Mouse (Mus musculus): ENCODE measurements at regions not wholly inside any gene's neighbourhood (a gene's known extent, or its start where the extent isn't known, plus 50 kb on each side); places are given as distances from the start of the nearest gene placed in this dataset.
A peak's percentile ranks its signal among the peaks of the same experiment; 100 is the strongest.

DNA sequence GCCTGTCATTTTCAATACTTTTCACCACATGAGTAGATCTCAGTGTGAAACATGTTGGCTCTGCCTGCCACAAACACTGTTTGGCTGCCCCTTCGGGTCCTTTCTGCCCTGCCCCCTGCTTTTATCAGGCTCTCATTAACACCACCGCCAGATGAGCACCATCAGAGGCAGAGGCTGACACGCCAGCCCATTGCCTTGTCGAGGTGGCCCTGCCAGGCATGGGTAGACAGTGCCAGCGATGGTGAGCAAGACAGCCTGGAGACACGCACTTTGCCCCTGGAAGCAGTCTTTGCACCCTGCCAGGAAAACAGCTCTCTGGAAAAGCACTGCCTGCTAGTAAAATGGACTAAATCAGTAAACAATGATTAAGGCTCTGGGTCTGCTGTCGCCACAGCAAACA lies 158.2 kb downstream of the Gm10295 start:
- peak; percentile 20 to 22 for DNase-seq

DNA sequence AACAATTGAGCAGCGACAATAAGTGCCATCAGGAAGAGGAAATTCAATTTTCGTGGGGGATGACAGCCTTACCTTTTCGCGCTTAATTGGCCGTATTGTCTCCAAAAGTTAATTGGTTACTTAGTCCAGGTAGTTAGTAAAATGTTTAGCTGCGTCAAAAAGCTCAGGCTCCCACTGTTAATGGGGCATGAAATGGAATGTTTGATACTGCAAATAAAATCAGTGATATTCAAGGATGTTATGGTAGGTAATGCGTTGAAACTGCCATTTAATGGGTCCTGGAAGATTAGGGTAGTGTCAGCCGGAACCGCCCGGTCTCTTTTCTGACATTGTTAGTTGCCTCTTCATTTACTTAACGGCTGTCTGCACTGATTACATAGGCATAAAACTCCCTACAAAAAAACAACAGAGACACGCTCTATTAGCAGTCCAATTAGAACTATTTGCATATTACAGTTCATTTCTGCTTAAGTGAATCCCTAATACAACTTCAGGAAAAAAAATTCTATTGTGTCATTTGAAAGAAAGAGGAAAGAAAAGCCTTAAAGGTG lies 161.0 kb downstream of the Gm10295 start:
- no peak for DNase-seq

DNA sequence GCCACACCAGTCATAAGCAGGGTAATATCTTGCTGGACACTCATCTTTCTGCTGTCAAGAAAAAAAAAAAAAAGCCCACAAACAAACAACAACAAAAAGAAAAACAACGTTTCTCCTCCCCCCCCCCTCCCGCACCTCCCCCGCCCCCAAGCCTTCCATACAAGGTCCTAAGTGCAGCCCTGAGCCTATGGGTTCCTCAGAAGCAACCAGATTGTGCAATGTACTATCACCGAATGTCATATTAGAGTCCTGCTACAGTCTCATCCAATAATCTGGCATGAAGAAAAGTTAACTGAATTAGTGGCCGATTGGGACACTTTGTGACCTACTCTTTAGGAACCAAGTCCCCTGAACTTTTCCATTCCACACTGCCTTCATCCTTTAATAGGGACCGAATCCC lies 161.5 kb downstream of the Gm10295 start:
- no peak for DNase-seq

DNA sequence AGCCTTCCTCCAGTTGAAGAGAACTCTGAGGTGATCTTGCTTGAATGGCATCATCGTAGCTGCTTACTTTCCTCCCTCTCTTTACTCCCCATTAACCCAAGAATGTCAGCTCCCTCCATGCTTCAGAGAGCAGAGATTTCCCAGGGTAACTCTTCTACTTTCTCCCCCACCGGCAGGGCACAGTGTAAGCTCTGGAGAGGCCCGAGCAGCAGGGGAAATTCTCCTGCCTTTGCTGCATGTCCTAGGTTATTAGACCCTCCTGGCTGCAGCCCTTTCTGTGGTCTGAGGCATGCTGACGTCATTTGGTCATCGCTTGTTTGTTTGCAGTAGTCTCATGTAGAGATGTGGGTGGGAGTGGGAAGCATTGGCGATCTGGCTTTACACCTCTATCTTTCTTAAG lies 163.2 kb downstream of the Gm10295 start:
- no peak for DNase-seq

DNA sequence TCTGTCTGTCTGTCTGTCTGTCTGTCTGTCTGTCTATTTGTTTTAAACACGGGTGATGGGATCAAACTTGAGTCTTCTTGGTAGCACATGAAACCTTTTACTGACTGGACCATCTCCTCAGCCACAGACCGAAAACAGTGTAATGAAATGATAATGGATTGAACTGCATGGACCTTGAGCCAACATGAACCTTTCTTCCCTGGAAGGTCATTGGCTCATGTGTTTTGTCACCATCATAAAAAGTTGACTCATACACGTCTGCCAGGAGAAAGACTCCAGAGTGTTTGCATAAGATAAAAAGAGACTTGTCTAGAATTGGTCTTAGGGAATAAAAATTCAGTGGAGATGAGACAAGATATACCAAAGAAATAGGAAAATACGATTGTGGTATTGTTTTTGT lies 176.4 kb downstream of the Gm10295 start:
- DNase-seq = no peak

DNA sequence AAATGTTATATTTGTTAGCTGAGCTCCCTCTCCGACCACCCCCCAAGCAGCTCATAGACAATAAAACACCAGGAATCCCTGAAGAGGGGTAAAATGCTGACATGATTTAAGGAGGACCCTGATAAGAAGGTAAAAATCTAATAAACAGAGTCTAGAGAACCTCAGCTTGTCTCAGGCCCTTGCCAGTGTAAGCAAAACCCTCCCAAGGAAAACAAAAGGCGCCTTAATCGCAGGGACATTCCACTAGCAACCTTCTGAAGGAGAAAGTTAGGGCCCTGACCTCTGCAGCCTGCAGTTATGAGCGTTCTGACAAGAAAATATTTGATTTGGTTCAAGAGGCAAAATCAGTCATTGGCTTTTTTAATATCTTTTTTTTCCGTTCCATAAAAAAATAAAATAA lies 212.2 kb downstream of the Gm10295 start:
- DNase-seq = peak; percentile 16 to 42

DNA sequence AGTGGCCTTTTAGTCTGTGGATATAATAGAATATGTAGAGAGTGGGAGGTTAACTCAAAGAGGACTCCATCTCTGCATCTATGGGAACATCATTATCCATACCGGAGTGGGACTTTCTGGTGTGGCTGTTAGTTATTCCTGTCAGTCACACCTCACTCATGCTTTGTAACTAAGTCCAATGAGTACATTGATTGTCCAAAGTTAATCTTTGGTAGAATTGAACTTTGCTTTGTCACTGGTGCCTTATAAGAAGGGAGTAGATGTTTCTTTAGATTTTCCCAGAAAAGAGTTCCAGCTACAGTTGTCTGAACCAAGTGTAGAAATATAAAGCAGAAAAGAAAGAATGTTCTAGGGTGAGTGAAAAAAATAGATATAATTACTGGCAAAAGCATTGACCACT lies 221.3 kb downstream of the Gm10295 start:
- DNase-seq = no peak

DNA sequence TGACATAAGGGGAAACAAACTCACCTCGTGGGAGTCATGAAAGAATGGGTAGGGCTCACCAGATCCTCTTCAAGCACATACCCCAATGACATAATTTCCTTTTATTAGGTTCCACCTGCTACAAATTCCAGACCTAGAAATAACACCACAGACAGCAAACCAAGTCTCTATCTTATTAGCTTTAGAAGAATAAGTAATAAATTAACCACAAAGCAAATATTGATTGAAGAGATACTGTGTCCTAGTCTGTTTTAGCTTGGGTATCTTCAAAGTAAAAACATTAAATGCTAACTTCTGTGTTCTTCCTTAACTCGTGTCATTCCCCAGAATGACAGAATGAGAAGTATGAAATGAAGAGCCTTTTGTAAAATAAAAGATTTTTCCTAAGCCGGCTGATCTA lies 222.4 kb downstream of the Gm10295 start:
- DNase-seq = no peak

DNA sequence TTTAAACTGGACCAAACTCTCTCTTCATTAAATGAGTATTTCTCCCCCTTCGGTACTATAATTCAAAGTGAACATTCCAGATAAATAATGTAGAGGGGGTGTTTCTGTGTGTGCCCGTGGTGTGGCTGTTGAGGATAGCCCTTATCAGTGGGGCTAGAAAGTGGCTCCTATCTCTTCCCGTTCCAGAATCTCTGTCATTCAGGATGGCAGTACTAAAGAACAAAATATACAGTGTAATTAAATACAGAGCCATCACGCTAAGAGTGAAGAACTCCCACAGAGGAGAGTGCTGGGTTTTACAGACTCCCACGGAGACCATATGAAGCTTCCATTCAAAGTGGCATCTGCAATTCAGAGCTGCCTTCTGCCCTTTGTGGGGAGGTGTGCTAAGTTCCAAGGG lies 229.8 kb downstream of the Gm10295 start:
- no peak for DNase-seq

DNA sequence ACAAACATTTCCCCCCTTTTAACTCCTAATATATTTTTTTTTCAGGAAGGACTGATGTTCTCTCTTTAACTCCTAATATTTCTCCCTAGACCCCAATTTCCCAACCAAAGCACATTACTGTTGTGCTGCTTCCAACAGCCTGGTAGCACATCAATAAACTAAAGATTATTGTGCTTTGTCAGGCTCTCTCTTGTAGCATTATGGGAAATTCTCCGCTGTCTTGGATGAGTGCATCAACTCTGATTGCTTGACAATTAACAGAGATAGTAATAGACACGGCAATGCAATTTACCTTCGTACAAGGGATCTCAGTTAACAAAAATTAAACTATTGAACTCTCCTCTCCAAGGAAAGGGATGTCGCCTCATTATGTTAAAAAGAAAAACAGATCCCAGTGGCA lies 230.3 kb downstream of the Gm10295 start:
- no peak for DNase-seq

DNA sequence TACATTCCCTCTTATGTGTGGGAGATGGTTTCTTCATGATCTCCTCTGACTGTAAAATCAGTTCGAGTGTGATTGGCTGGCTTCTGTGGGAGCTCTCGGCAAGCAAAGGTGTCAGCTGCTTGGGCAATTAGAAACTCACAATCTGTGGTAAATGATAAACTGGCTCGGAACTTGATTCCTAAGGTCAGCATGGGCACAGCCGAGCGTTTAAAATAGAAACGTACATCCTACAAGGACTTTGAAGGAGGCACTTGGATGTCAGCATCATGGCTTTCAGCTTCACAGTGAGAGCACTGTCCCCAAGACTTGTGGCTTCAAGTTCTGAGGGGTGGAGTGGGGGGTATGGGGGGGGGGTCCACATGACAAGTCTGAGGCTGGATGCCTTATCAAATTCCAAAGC lies 231.3 kb downstream of the Gm10295 start:
- DNase-seq = no peak

DNA sequence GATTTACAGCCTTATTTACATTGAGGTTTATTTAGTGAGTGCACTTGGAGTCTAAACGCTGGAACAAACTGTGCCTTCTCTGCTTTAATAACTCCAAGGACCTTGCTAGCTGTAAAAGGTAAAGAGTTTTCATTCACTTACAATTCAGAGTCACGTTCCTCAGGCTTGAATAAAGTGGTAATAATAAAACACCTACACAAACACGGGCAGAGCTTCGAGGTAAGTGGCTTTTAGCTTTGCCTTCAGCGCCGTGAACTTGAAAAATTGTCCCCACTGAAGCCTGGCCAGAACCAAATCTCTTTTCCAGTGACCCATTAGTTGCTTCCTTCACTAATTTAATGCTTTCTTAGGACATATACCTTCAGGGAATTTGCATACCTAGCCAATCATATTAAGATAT lies 244.2 kb downstream of the Gm10295 start:
- DNase-seq = no peak

DNA sequence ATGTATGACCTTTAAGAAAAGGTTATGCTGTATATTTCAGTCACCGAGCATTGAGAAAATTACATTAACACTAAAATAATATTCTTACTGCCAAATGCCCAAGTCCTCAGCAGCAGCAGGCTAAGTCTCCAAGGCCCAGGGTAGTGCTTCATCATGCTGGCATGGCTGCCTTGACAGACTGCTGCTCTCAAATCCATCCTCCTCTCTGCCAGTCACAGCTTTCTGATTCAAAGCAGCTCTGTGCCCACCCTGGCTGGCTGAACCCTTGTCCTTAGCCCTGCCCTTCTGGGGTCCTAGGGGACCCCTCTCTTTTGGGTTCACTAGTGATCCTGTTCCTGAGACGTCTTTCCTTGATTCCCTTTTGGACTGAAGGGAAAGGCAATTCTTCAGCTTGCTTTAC lies 251.0 kb downstream of the Gm10295 start:
- no peak for DNase-seq

DNA sequence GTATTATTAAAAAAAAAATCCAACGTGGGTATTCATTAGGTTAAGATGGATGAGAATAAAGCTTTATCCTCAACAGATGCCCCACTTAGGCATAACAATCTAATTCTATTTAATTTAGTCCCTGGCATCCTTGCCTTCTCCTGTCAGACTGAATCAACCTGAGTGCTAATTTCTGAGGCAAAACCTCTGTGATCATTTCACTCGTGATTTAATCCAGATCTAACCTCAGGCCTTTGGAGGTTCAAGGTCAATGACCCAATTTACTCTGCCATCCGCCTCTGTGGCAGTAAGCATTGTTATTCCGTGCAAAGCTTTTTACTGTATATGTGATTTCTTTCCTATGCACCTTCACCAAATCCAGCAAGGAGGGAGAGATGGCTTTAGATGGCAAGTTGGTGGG lies 253.0 kb downstream of the Gm10295 start:
- no peak for DNase-seq

DNA sequence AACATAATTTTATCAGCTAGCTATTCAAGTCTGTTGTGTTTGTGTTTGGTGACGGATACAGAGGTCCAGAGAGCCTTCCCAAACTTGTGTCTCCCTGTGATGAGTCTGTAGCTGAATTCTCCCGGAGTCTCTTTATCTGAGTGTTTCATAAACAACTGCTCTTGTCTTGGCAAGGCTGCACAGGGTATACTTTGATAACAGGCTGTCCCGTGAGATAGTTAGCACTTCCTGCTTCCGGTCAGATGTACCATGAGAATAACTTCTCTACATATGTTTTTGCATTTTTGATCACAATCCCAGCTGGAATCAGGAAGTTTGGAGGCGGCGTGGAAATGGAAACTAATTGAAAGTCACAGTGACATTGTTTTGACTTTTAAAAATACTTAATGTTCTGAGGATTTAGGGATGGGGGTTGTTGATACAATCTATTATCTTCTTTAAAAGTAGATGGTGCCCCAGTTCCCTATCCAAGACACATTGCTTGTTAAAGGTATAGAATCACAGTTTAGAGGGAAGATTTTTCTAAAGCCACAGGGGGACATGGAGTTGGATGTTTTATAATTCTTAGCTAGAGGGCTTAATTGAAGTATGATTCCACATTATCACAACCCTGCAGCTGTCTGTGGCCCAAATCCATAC lies 257.9 kb downstream of the Gm10295 start:
- peak; percentile 45 to 68 for DNase-seq

DNA sequence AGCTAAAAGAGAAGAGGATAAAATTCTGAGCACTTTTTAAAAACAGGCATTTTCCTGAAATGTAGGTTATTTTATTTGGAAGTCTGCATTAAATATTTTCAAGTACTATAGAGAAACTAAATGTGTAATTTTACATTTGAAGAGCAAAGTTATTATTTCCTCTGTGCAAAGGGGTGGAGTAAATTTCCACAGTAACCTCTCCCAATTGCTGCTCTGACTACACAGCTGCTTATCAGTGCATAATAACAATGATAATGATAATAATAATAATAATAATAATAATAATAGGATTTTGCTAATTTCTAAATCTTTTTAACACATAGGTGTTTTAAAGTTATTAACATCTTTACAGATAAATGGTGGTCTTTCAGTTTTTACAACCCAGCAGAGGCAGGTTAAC lies 258.5 kb downstream of the Gm10295 start:
- DNase-seq = no peak

DNA sequence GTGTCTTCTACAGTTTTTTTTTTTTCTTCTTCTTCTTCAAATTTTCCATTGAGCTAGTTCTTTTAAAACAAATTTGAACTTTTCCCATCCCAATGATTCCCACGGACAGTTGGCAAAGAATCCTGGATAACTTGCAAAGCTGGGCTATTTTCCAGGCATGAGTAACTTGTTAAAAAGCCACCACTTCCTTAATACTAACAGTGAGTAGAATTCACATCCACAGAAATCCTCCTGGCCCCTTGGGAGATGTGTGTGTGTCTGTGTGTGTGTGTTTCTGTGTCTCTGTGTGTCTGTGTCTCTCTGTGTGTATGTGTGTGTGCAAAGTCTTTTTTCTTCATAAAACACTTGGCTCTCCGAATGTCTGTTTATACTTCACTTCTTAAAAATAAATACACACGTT lies 259.0 kb downstream of the Gm10295 start:
- peak; percentile 72 to 82 for DNase-seq

DNA sequence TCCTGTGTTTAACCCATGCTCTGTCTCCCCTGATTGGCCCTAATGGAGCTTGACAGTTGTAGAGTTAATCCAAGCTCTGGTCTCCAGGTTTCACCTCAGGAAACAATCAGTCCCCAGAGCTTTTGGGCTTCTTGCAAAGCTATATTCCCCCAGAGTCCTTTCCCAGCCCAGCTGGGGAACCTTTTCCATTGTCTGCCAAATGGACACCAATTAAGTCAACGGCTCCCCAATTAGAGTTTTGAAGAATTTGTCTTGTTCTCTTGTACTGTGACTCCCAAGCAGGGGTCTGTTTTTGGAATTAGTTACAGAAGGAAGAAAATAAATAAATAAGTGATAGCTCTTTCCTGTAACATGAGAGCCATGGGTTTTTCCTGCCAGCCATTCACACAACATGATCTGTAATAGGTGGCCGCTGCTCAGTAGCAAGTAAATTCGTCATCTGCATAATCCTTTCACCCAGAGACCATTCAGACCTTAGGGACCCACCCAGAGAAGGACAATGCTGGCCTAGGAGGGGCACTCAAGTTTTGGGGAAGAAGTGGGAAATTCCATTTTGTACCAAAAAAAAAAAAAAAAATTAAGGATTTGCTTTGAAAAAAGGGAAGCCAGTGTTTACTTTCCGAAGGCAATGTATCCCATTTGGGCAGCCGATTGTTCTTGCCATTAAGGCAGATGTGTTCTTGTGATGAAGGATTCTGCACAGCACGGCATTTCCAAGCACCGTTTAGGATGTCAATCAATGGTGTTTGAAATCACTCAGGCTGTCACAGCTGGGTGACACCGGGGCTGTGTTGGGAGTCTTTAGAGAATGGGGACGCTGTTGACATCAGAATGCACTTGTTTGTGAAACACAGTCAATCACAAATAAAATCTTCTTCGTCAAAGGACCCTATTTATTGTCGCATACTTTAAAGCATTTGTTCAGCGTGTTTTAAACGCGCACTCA lies 286.6 kb downstream of the Gm10295 start:
- DNase-seq = peak; percentile 8 to 14

DNA sequence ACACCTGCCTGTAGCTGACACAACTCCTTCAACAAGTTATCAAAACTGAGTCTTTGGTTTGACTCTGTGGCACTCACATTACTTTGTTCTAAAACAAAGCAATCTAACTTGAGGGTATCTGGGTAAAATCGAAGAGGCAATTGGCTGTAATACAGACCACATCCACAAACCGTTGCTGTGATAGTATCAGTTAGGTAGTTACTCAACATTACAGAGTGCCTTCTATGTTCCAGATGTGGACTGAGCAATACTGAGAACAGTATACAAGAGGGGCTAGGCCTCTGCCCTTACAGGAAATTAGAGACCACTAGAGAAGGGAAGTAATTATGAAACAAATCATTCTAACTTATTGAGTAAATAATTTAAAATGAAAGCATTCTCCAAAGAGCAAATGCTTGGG lies 300.5 kb downstream of the Gm10295 start:
- DNase-seq = no peak

DNA sequence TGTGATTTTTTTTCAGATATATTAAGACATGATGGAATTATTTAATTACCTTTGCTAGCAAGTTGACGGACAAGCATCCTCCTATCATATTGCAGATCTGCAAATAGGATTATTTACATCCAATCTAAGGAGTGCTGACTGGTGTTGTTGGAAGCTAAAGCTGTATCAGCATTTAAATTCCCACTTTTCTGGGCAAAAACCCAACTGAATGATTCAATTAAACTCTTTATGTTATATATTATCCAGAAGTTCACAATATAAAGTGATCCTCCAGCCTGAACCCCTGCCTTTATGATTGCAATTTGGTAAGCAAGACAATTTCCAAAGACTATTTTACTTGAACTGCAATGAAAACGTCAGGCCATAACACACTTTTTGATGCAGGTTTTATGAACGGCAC lies 304.1 kb downstream of the Gm10295 start:
- no peak for DNase-seq

DNA sequence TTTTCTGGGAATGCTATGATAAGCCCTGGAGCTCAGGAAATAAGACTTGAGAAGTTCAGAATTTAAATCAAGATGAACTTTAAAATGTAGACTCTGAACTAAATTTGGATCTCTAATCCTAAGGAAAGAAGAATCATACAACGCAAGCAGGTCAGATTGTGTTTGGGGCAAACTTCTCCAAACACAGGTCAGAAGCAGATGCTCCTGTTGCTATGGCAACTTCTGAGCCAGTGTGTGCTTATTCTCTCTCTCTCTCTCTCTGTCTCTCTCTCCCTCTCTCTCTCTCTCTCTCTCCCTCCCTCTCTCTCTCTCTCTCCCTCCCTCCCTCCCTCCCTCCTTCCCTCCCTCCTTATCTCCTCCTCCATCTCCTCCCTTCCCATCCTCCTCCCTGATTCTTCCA lies 304.7 kb downstream of the Gm10295 start:
- no peak for DNase-seq

DNA sequence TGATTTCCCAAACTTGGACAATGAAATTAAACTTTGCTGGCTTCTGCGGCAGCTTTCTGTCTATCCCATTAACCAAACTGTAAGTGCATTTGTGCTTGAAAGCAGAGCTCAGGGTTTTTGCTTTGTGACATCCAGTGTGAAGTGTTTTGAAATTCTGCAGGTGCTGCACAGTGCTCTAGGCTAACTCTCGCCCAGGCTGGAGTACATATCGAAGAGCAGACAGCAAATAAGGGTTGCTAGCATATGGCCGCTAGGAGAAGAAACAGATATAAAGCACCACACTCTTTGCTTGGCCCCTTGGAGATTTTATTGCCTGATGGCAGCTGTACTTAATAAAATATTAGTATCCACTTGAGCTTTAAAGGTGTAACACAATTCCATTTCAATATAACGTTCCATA lies 307.5 kb downstream of the Gm10295 start:
- no peak for DNase-seq

DNA sequence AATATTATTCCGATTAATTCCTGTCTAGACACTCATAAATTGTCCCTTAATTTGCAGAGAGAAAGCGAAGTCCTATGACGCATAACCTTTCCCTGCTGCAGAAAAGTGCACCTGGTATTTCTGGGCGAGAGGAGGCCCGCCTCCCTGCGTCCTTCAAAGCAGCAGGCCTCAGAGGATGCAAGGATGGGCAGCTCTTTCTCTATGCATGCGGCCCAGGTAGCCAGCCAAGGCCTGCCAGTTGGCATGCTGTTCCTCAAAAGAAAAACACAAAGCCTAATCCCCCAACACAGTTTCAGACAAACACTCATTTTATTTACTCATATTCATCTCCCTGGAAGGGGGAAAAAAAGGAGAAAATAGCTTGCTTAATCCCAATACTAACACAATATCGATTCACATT lies 308.2 kb downstream of the Gm10295 start:
- DNase-seq = no peak

DNA sequence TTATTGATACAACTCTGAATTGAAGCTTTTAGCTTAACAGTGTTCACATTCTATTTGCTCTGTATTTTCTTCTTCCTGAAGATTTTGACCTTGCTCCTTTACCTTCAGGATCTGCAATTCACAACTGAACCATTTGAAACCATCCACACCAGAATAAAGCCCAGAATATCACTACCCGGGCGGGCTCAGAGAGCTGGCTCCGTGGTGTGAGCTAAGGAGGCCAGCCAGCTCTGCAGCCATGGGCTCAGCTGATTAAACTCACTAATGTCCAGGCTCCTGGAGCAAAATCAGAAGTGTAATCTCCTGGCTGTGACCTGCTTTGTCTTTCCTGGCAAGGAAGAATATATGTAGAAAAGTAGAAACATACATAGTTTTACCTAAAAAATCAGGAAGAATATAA lies 309.9 kb downstream of the Gm10295 start:
- DNase-seq = no peak
